Mouse (Mus musculus) kidney, adult 2 months (tissue): ENCODE measurements around the gene Mib2. TPM values are rescaled to one million over a fixed set of nuclear protein-coding genes. Genes with fewer than 3 reads are reported as not detected.
A peak's percentile ranks its signal among the peaks of the same experiment; 100 is the strongest.
"Not testable (repeated sequence)": the region's sequence is repeated elsewhere in the genome, so short reads cannot be mapped to it uniquely, and the experiment has no call there.

ENCODE experiments used
- DNase-seq: peaks from one replicate; pipeline ENCODE4 v3.0.0; 2021
- H3K27ac ChIP-seq: fragments of 200-500 bp; 2 replicates; pipeline ENCODE4 v1.5.1; 2012; ENCODE audit warnings: low read depth, low read length, control low read depth, inconsistent platforms; ENCODE audit not compliant: insufficient read depth
- H3K27me3 ChIP-seq: fragments of 200-500 bp; replicated peaks from 2 replicates; pipeline ENCODE4 v1.6.1; 2012; ENCODE audit warnings: mild to moderate bottlenecking, moderate library complexity, low read length, inconsistent platforms; ENCODE audit not compliant: control insufficient read depth, insufficient read depth
- H3K36me3 ChIP-seq: fragments of 200-500 bp; 2 replicates; pipeline ENCODE4 v1.6.1; 2012; ENCODE audit warnings: mild to moderate bottlenecking, moderate library complexity, low read length, inconsistent platforms; ENCODE audit not compliant: control insufficient read depth, insufficient read depth
- H3K4me1 ChIP-seq: fragments of 200-500 bp; 2 replicates; pipeline ENCODE4 v1.6.1; 2011; ENCODE audit warnings: low read length; ENCODE audit not compliant: control insufficient read depth, insufficient read depth
- H3K4me3 ChIP-seq: fragments of 200-500 bp; 2 replicates; pipeline ENCODE4 v1.5.1; 2011; ENCODE audit warnings: mild to moderate bottlenecking, low read depth, low read length, control low read depth; ENCODE audit not compliant: insufficient read depth
- CTCF ChIP-seq: fragments of 200-500 bp; conservative IDR thresholded peaks from 2 replicates; pipeline ENCODE4 v1.5.1; 2011; ENCODE audit warnings: low read depth, mild to moderate bottlenecking, control low read depth, low read length, moderate library complexity, mixed read lengths; ENCODE audit not compliant: insufficient read depth, insufficient read length
- POLR2A ChIP-seq: fragments of 200-500 bp; IDR thresholded peaks from one replicate; pipeline ENCODE4 v1.6.1; 2011; ENCODE audit warnings: low read depth, low read length, control low read depth
- WGBS: fragments of 180-500 bp; shearing (Covaris S2); methylation state at CpG from one replicate; pipeline ENCODE4 v1.1.7; 2018; 5-methylcytosine and 5-hydroxymethylcytosine counted together
- polyA plus RNA-seq: library from polyadenylated mRNA; depleted of rRNA; stranded (reverse); fragments of >200 nt; gene quantifications from 2 replicates; pipeline ENCODE4 v1.2.3, GENCODE M21; 2012

Gene Mib2
- polyA plus RNA-seq, 1 experiment: 57.7 TPM

- DNase-seq: peak; percentile 17
- Histone ChIP-seq H3K27ac (no peak within 1 kb of the TSS), H3K36me3 (peaks cover 1% of the 10 kb centered on the region), H3K27me3 (no peaks in the 10 kb centered on the region), H3K4me1 (peaks cover 10% of the 10 kb centered on the region), H3K4me3 (peak within 1 kb of the TSS; percentile 24; the same call in 1 of the 2 replicates)
- 3% methylated on average over 33 of the region's 33 CpGs for WGBS
- TF ChIP-seq POLR2A (no peak), CTCF (no peak)
Observed at GRCm38 (mm10) chr4:155653086-155653450, 15.9 kb downstream of the Mib2 start, which contains the start of gene Mmp23. Mmp23 (minus strand) TSS chr4:155653384.

- Histone ChIP-seq H3K27me3 (no peaks in the 10 kb centered on the region), H3K27ac (no peak overlapping the region), H3K36me3 (peaks cover 4% of the 10 kb centered on the region), H3K4me1 (peaks cover 10% of the 10 kb centered on the region), H3K4me3 (peak overlapping the region; percentile 24; the same call in 1 of the 2 replicates)
- no peak for TF ChIP-seq CTCF
- no peak for TF ChIP-seq POLR2A
- 33% methylated on average over 36 of the region's 36 CpGs for WGBS
- no peak for DNase-seq
Observed at GRCm38 (mm10) chr4:155652283-155653085, 16.5 kb downstream of the Mib2 start.

GRCm38 (mm10) chr4:155651553-155652269 is 17.3 kb downstream of the Mib2 start:
- Histone ChIP-seq H3K27ac (no peak overlapping the region), H3K4me1 (peaks cover 10% of the 10 kb centered on the region), H3K4me3 (no peak overlapping the region), H3K27me3 (no peaks in the 10 kb centered on the region), H3K36me3 (peaks cover 5% of the 10 kb centered on the region)
- 59% methylated on average over 15 of the region's 15 CpGs for WGBS
- TF ChIP-seq POLR2A (no peak), CTCF (no peak)
- DNase-seq: peak; percentile 36

- no peak for DNase-seq
- no peak for TF ChIP-seq CTCF
- 88% methylated on average over 11 of the region's 11 CpGs for WGBS
- Histone ChIP-seq H3K27ac (no peak overlapping the region), H3K4me1 (peaks cover 12% of the 10 kb centered on the region), H3K27me3 (no peaks in the 10 kb centered on the region), H3K36me3 (peaks cover 5% of the 10 kb centered on the region), H3K4me3 (no peak overlapping the region)
Observed at GRCm38 (mm10) chr4:155649355-155649754, 19.6 kb downstream of the Mib2 start.

- no peak overlapping the region for H3K4me3 ChIP-seq
- peaks cover 7% of the 10 kb centered on the region for H3K36me3 ChIP-seq
- 63% methylated on average over 5 of the region's 5 CpGs for WGBS
- no peaks in the 10 kb centered on the region for H3K27me3 ChIP-seq
- peaks cover 5% of the 10 kb centered on the region; the same call in 1 of the 2 replicates for H3K4me1 ChIP-seq
- peak; percentile 61 for DNase-seq
- peak overlapping the region; percentile 83 for H3K27ac ChIP-seq
- TF ChIP-seq POLR2A (no peak), CTCF (no peak)
Observed at GRCm38 (mm10) chr4:155645721-155646120, 23.3 kb downstream of the Mib2 start.

GRCm38 (mm10) chr4:155645308-155645707 is 23.7 kb downstream of the Mib2 start, which contains the start of gene Gm10563:
Gm10563 (minus strand) TSS chr4:155645408.
- not testable (repeated sequence) for H3K4me3 ChIP-seq, H3K4me1 ChIP-seq, H3K36me3 ChIP-seq, H3K27me3 ChIP-seq, DNase-seq
- peak within 1 kb of the TSS; percentile 83 for H3K27ac ChIP-seq
- 98% methylated on average over 2 of the region's 2 CpGs for WGBS

- peaks cover 11% of the 10 kb centered on the region for H3K36me3 ChIP-seq
Observed at GRCm38 (mm10) chr4:155643531-155643930, 25.5 kb downstream of the Mib2 start.

More at GRCm38 (mm10) chr4:155643531-155643930, 25.5 kb downstream of the Mib2 start:
- Histone ChIP-seq H3K27ac (peak overlapping the region; percentile 86), H3K4me3 (no peak overlapping the region), H3K4me1 (peaks cover 5% of the 10 kb centered on the region; the same call in 1 of the 2 replicates), H3K27me3 (no peaks in the 10 kb centered on the region)
- DNase-seq: peak; percentile 75
- no peak for TF ChIP-seq POLR2A
- no peak for TF ChIP-seq CTCF
- 62% methylated on average over 1 of the region's 1 CpGs for WGBS
